Mouse (Mus musculus) olfactory bulb, adult 2 months (tissue): Measurements from ENCODE around the gene Rnf20. TPM values are rescaled to one million over a fixed set of nuclear protein-coding genes. Genes with fewer than 3 reads are reported as not detected.
"Not testable (repeated sequence)": the region's sequence is repeated elsewhere in the genome, so short reads cannot be mapped to it uniquely, and the experiment has no call there.

Experiments used
- H3K27ac ChIP-seq: fragments of 200-500 bp; 2 replicates; pipeline ENCODE4 v1.5.1; 2012; ENCODE audit warnings: low read depth, low read length; ENCODE audit not compliant: insufficient read depth
- H3K4me1 ChIP-seq: fragments of 200-500 bp; 2 replicates; pipeline ENCODE4 v1.6.1; 2012; ENCODE audit warnings: low read length; ENCODE audit not compliant: control insufficient read depth, insufficient read depth
- H3K4me3 ChIP-seq: fragments of 200-500 bp; 2 replicates; pipeline ENCODE4 v1.5.1; 2012; ENCODE audit warnings: mild to moderate bottlenecking, low read depth, low read length, moderate library complexity; ENCODE audit not compliant: insufficient read depth
- CTCF ChIP-seq: fragments of 200-500 bp; IDR thresholded peaks from 2 replicates; pipeline ENCODE4 v1.5.1; 2012; ENCODE audit warnings: low read depth, mild to moderate bottlenecking, low read length, moderate library complexity; ENCODE audit not compliant: insufficient read depth
- POLR2A ChIP-seq: fragments of 200-500 bp; IDR thresholded peaks from 2 replicates; pipeline ENCODE4 v1.6.1; 2012; ENCODE audit warnings: mild to moderate bottlenecking, low read depth, low read length, moderate library complexity; ENCODE audit not compliant: insufficient read depth
- WGBS: fragments of 180-500 bp; shearing (Covaris S2); methylation state at CpG from one replicate; pipeline ENCODE4 v1.1.7; 2018; 5-methylcytosine and 5-hydroxymethylcytosine counted together
- polyA plus RNA-seq: library from polyadenylated mRNA; stranded (reverse); fragments of >200 nt; gene quantifications from 2 replicates; pipeline ENCODE4 v1.2.4, GENCODE M21; 2012; ENCODE audit warnings: low replicate concordance; ENCODE audit not compliant: missing spikeins, insufficient read depth, insufficient read length

Rnf20 gene
- polyA plus RNA-seq, 1 experiment, result not detected

DNA sequence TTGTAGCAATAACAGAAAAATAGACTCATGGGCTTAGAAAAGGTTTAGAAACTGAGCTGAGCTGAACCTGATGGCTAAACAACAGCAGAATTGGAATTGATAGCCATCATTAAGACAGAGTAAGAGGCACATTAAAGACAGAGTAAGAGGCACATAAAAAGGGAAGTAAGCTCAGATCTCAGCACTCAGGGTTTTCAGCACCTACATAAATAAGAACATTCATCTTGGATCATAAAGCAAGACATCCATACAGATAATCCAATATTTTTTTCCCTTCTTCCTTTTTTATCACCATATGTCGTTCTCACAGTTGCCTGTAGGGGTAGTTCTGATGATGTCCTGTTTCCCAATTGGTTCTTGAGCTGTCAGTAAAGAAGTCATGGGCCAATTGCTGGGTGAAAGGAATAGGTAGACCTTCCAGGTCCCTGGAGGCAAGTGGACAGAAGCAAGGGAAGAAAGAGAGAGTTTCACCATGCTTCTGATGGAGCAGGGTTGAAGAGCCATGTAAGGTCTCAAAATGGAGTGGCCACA, 27.7 kb upstream of the Rnf20 start:
- Histone ChIP-seq H3K4me1 (no peaks in the 10 kb centered on the region), H3K4me3 (no peak overlapping the region), H3K27ac (no peak overlapping the region)
- WGBS, result 77% methylated on average over 1 of the region's 1 CpGs
- TF ChIP-seq POLR2A (no peak), CTCF (no peak)

DNA sequence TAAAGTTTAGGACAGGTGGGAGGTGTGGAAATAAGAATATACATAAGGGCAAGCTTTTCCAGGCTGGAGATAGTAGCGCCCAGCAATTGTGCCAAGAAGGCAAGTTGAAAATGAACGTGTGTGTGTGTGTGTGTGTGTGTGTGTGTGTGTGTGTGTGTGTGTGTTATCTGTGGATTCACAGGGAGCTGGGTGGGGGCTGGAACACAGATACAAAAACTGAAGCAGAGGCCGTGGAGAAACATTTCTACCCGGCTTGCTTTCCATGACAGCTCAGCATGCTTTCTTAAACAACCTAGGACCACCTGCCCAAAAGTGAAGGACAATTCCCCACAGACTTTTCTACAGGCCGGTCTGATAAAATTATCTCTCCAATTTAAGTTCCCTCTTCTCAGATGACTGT, 27.2 kb upstream of the Rnf20 start:
- 95% methylated on average over 5 of the region's 5 CpGs for WGBS
- Histone ChIP-seq H3K4me1 (no peaks in the 10 kb centered on the region), H3K4me3 (no peak overlapping the region), H3K27ac (no peak overlapping the region)
- TF ChIP-seq POLR2A (no peak), CTCF (no peak)

GRCm38 (mm10) chr4:49605459-49605858, 26.3 kb upstream of the Rnf20 start:
- TF ChIP-seq POLR2A (no peak), CTCF (no peak)
- H3K27ac ChIP-seq, result no peak overlapping the region
- H3K4me1 ChIP-seq, result no peaks in the 10 kb centered on the region
- 94% methylated on average over 1 of the region's 1 CpGs for whole genome bisulfite sequencing
- H3K4me3 ChIP-seq, result no peak overlapping the region

DNA sequence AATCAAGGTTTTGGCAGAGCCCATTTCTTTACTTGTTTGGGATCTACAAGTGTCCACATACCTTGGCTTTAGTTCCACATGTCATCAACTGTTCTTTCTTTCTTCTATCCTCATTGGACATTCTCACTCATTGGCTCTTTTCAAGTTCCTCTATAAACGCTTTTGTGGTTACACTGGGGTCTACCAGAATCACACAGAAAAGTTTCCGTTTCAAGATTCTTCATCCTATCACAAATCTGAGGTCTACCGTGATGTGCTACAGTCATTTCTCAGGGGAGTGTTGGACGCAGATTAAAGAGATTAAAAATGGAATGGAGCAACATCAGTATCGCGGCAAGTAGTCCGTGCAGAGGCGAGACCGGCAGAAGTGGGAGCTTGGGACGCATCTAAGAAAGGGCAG, 14.9 kb upstream of the Rnf20 start:
- Histone ChIP-seq H3K4me3 (no peak overlapping the region), H3K27ac (no peak overlapping the region), H3K4me1 (no peaks in the 10 kb centered on the region)
- WGBS, result 95% methylated on average over 10 of the region's 10 CpGs
- TF ChIP-seq POLR2A, result no peak
- TF ChIP-seq CTCF, result no peak

DNA sequence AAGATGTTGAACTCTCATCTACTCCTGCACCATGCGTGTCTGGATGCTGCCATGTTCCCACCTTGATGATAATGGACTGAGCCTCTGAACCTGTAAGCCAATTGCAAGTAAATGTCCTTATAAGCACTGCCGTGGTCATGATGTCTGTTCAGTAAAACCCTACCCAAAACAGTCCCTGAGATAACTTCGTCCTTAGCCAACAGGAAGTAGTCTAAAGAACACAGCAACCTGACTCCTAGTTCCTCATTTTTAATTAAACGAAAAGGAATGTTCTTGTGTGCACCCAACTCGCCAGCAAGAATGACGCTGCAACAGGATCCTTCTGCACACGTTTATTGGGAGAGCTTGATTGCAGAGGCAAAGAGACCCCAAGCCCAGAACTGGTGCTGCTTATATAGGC, 11.9 kb upstream of the Rnf20 start:
- 89% methylated on average over 7 of the region's 7 CpGs for WGBS
- H3K4me1 ChIP-seq, H3K27ac ChIP-seq, H3K4me3 ChIP-seq: not testable (repeated sequence)

DNA sequence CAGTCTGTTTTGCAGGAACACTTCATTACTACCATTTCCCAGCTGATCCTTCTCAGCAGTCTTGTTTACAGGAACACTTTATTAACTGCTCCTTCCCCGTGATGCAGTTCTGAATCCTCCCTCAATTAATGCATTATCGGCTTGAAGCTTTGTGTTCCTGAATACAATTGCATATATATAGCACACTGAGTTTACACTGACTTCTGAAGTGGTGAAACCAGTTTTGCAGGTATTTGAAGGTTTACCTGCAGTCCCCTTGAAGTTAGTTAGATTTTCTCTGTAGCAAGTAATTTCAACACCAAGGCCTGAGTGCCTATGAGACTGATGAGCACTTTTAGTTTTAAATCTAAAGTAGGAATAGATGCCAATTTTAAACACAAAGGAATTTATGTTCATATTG, 9.5 kb upstream of the Rnf20 start:
- 70% methylated on average over 2 of the region's 2 CpGs for WGBS

DNA sequence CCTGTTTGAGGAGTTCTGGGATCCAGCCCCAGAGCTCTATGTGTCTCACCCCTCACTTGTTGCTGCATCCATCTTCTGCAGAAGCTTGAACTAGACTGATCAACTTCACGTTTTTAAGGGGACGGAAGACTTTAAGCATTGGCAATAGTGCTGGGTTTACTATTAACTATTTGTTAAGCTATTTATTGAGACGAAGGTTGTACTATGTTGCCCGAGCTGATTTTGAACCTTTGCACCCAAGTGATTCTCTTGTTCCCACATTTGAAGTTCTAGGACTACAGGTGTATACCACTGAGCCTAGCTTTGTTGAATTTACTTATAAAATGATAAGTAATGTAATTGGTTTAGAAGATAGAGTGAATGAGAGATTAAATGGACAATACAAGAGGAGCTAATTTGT, 7.9 kb upstream of the Rnf20 start:
- Histone ChIP-seq H3K4me1 (no peaks in the 10 kb centered on the region), H3K4me3 (no peak overlapping the region), H3K27ac (no peak overlapping the region)
- WGBS, result 87% methylated on average over 4 of the region's 4 CpGs
- TF ChIP-seq CTCF, result no peak
- TF ChIP-seq POLR2A, result no peak

More for the DNA sequence above, 9.5 kb upstream of the Rnf20 start:
- Histone ChIP-seq H3K4me3 (no peak overlapping the region), H3K27ac (no peak overlapping the region), H3K4me1 (no peaks in the 10 kb centered on the region)
- no peak for TF ChIP-seq POLR2A
- no peak for TF ChIP-seq CTCF

GRCm38 (mm10) chr4:49624969-49625368, 6.8 kb upstream of the Rnf20 start:
- H3K27ac ChIP-seq, H3K4me1 ChIP-seq, H3K4me3 ChIP-seq: not testable (repeated sequence)
- WGBS, result 96% methylated on average over 4 of the region's 4 CpGs

DNA sequence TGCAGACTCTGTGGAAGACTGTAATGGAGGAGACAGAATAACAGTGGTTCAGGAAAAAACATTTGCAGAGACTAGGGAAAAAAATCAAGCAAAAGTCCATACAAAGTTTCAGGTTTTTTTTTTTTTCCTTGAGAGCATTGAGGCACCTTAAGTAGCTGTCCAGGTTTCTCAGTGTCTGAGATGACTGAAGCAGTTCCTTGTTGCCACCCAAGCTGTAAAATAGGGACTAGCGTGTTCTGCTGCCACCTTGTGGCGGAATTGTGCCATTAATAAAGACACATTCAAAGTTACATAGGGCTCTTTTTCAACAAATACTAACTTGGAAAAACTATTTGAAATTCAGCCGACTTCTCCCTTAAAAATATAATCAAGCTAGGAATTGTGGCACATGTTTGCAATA, 4.8 kb upstream of the Rnf20 start:
- Histone ChIP-seq H3K4me3 (no peak overlapping the region), H3K27ac (no peak overlapping the region), H3K4me1 (no peaks in the 10 kb centered on the region)
- TF ChIP-seq POLR2A (no peak), CTCF (no peak)
- 3% methylated on average over 3 of the region's 3 CpGs for WGBS

DNA sequence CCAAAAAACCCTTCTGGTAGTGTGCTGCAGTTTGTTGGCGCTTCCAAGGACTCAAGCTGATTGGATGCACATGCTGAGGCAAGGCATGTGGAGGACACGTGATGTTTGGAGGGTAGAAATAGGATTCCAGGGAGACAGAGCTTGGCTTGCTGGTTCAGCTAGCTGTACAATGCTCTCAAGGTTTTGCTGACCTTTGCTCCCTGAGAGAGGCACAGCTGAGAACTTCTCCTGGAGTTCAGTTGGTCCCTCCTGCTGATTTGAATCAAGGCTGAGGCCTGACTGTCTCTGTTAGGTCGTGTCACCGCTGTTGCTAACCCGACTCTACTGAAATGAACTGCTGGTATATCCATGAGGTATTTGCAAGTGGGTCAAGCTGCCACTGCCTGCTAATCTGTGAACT, 2.9 kb upstream of the Rnf20 start:
- peaks cover 3% of the 10 kb centered on the region; the same call in 1 of the 2 replicates for H3K4me1 ChIP-seq
- H3K4me3 ChIP-seq, result no peak overlapping the region
- TF ChIP-seq POLR2A (no peak), CTCF (no peak)
- WGBS, result 78% methylated on average over 5 of the region's 5 CpGs
- H3K27ac ChIP-seq, result no peak overlapping the region
